ENCODE assay signal across 1 mouse cellular context in the genomic region with DNA sequence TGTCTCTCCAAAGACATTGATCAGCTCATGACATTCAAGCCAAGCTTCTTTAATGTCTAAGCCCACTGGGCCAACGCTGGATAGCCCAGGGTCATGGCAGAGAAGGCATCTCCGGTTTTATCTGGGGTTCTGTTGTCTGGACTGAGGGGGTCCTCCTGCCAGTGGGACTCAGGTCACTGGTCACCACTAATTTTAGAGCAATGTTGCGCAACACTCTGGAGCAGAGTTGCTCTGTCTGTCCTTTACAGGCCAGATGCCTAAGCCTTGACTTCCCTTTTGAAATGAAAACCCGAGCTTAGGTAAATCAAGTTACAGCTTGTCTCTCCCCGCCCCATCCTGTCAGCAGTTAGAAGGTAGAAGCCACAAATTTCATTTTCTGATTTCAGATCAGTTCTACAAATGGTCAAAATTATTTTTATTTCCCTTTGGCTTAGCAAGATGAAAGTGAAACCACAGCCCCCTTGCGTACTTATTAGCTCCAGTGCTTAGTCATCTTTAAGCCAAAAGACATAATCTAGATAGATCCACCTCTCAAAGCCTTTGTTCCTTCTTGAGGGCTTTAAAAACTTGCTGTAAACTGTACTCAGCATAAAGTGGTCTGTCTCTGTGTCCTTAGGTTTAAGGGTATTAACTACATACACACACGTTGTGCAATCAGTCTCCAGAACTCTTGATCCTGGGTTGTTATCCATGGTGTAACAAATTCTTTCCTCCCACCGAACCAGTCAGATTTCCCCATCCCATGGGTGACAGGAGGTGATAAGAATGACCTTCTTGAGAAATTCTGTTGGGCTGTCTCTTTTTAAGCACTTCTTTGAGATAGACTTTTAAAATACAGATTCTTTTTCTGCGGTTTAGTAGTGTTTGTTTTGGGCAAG.
TF ChIP-seq lines count a peak whose summit lies in the region.

No protein-coding gene starts in this region.

TF ChIP-seq in MEL, 35 proteins besides CTCF, POLR2A, EP300 and RAD21 (continued from another document):
- TF ChIP-seq UBTF (IDR thresholded peaks at IDR 0.05; ENCODE audit: borderline replicate concordance, insufficient read depth, low read depth, low read length) (no peak), TBP (IDR thresholded peaks at IDR 0.05; ENCODE audit: low read depth, low read length) (no peak), SMC3 (IDR thresholded peaks at IDR 0.05; ENCODE audit: low read depth, low read length) (no peak; the same call in 1 of the 2 replicates), GATA1 (IDR thresholded peaks at IDR 0.05; ENCODE audit: low read depth, low read length) (no peak), USF1 (IDR thresholded peaks at IDR 0.05; ENCODE audit: low read depth, low read length) (no peak), CHD2 (IDR thresholded peaks at IDR 0.05; ENCODE audit: low read length) (no peak), NRF1 (IDR thresholded peaks at IDR 0.05; ENCODE audit: insufficient read depth, low read depth, low read length, poor library complexity, severe bottlenecking) (no peak), ELF1 (IDR thresholded peaks at IDR 0.05; ENCODE audit: low read depth, low read length) (no peak)
TF ChIP-seq in MEL: peak in this region for 9.
